Mouse (Mus musculus) natural killer cell, adult 2 months (primary cell): ENCODE data around the gene Rrbp1.

ENCODE experiments used
- DNase-seq, 2 experiments: peaks; one replicate each; pipeline ENCODE4 v3.0.0; 2022; ENCODE audit warnings: low spot score in 2 of 2

The Rrbp1 gene

DNA sequence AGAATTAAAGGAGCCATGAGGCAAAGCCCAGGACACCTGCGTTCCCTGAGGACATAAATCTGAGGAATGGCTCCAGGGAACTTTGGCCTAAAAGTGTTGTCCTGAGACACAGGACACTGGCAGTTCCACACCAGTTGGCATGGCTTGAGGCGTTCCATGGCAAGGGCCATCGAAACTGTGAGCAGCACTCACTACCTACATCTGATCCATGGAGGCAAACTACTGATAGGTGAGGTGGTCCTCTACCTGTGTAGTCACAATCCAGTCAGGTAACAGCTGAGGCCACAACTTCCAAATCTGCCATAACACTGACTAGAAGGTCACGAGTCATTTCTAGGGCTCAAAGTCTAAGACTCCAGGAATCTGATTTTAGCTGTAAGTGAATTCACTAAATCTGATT, 55.3 kb downstream of the Rrbp1 start:
- no peak for DNase-seq

DNA sequence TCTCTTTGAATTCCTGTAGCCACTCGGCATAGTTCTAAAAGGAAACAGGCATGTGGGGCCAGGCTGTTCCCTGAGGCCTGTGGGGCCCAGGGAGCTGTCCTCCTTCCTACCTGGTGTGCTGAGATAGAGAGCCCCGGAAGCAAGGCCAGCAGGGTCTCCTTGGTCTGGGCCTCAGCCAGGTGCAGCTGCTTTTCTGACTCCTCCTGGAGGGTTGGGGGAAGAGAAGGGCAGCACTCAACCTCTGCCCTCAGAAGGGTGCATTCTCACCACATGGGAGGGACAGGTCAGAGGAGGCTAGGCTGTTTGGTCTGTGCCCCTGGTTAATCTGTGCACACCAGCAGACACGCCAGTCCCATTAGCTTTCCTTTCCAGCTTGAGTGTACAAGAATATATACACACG, 56.1 kb downstream of the Rrbp1 start:
- DNase-seq = no peak

DNA sequence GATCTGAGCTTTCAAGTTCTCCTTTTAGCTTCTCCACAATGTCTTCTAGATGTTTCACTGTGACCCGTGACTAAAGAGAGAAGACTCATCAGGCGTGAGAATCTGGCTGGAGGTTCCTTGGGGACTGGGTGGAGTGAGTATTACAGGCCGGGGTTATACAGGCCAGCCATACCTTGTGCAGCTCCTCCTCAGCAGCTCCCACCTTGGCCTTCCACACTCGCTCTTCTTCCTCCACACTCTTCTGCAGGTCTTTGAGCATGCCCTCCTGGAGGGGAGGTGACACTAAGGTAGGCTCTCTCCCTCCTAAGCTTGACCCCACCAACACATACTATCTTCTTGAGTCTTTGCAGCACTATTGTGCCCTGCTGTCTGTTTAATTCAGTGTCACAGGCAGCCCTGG, 57.1 kb downstream of the Rrbp1 start:
- no peak for DNase-seq

DNA sequence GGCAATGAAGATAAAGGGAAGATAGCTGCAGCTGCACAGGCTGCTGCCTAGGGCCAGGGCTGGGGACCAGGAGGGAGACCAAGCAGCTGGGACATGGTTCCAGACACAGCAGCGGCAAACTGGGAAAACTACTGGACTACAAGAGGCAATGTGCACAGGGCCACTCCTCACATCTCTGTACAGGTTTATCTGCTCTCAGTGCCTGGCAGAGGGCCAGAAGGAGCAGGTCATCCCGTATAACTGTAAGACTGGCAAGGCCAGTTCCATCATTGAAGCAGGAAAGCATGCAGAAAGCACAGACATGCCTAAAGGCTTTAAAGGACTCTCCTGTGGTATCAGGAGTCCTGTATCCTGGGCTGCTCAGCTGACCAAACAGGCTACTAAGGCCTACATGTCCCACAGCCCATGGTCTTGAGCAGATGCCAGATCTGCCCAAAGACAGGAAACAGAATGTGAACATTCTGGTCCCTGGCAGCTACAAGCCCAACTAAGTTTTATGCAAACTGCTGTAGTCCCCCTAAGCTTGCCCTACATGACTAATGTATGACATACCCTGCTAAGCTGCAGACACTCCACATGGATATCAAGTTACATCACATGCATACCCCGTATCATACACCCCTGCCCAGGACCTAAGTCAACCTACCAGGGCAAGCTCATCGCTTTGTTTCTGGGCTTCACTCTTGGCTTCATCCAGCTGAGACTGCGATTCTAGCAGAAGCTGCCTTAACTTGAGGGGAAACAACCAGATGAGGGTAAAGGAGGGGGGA, 59.3 kb downstream of the Rrbp1 start:
- DNase-seq = no peak

DNA sequence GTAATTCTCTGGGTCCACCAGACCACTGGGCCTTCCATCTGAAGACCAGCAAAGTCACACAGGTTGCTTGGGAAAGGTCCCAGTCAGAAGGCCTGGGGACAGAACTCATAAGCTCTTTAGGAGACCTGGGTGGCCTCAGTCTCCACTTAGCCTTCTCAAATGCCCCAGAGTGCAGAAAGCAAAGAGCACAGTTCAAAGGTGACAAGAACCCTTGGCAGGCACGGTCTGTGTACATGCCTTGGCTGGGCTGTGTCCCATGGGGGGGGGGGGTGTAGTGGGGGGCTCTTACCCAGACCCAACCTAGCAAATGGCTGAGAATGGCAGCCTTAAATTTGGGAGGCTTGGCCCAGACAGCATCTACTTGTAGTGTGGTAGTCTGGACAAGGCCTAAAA, 60.0 kb downstream of the Rrbp1 start:
- no peak for DNase-seq

DNA sequence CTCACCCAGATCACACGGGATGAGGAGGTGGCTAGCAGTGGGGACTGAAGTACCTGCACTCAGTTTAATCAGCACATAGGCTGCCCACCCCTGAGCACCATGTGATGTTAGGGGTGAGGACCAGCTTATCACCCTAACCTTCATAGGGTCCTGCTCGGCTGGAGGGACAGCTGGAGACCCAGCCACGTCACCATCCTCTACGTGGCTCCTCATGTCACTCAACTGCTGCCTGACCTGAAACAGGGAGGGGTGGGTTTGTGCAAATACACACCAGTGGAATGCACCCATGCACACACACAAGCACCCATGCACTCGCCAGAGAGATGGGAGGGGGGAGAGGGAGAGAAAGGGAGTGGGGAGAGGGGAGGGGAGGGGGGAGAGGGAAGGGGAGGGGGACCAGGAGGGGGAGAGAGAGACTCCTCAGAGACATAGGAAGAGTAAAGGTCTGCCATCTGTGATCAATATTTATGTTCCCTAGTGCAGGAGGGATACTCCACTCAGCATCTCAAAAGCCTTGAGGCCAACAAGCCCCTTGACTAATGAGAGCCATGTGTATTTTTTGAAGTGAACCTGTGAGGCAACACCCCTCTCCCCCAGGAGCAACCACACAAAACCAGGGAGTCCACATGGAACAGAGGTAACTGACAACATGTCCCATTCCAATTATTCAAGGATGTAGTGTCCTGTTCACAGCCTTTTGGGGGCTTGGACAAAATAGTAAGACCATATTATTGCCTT, 60.6 kb downstream of the Rrbp1 start:
- no peak for DNase-seq

DNA sequence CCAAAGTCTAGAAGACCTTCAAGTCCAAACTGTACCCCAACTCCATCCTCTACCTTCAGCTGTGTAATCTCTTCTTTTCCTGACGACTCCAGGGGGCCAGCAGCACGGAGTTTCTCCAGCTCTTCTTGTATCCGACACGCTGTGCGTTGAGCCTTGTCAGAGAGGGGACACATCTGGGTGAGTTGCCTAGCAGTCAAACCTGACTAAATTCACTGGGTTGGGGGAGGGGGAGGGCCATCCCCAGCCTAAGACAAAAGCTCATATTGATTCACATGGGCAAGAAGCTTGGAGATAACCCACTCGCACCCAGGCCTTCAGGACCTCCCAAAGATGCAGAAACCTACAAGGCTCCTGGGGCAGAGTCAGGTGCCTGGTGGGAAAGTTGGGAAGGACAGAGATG, 61.8 kb downstream of the Rrbp1 start:
- no peak for DNase-seq

DNA sequence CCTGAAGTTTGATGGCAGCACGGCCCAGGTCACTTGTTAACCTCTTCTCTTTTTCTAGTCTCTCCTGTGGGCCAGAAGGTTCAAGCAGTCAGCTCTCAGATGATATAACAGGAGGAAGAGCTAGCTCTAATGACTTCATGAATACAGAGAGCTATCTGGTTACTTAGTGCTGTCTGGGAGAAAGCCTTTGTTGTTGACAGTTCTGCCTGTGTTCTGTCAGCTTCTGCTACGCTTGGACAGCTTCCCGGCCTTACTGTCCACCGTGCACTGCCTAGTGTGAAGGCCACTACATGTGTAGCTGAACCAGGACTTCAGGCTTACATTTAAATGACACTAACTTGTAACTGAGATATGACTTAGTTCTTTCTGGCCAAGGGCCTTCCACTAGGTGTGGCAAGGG, 62.6 kb downstream of the Rrbp1 start:
- no peak for DNase-seq

DNA sequence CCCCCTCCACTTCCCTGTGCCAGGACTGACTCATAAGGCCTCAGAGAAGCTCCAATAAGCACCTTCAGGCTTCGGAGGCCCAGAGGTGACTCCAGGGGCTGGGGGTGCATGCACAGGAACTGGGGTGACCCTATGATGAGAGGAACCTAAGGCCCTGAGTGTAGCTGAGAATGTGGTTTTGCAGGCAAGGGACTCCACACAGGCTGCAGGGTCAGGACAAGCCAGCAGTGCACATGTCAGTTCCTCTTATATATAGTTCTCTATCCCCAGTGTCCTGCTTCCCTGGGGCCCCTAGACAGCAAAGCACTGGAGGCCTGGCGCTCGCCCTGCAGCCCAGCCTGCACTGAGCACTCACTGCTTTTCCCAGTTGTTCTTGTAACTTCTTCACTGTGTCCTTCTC, 63.1 kb downstream of the Rrbp1 start:
- no peak for DNase-seq

DNA sequence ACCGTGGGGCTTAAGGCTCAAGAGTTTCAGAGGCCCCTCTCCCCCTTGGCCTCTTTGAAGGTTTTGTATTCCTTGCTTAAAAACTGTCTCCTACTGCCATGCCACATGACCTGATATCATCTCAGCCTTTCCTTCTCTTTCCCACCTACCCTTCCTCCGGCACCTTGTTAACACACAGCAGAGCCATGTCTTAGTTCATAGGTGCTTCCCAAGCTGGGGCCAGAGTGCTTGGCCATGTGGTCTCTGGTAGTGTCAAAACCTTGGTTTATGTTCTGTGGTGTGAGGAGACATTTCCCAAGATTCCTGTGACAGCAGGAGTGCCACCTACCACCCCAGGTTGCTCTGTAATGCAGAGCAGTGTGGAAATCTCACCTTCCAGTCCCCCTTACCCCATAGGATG, 64.7 kb downstream of the Rrbp1 start:
- no peak for DNase-seq

DNA sequence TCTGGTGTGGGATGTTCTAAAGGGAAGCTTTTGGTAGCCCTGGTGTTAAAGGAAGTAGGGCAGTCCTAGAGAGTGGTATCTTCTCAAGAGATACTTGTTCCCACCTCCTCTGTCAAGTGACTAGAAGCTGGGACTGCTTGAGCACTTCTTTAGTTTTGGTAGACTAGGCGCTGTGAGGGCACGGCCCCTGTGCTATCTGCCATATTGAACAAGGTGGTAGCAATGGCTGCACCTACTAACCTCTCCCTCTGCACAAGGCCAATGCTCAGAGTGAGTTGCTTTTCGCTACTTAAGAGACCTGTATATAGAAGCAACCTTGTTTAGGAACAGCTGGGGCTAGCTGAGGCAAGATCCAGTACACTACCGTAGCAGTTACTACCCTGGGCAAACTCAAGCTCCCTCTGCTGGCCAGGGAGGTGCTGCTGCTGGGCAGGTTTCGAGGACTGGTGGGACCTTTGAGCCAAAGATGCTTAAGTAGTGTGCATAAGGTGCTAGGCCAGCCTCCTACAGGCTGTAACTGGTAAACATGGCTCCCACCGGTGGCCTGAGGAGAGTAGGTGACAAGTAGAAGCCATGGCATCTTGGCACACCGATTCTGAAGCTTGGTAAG, 65.5 kb downstream of the Rrbp1 start:
- peak in 1 of 2 experiments; percentile 21 for DNase-seq

DNA sequence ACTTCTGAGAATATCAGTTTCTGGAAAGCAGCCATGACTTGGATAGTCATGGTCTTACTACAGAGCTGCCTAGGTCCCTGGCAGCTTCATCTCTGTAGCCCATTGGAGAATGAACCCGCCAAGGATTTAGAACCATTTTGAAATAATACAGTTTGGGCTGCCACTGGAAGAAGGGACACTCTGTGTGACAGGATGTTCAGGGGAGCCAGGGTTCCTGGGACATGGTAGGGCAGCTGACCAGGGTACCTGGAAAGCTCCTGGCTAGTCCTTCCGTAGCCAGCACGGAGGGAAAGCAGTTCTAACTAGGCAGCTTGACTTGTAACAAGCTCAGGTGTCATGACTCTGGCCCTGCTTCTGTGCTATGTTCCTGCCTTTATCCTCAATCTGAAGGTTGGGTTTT, 66.3 kb downstream of the Rrbp1 start:
- no peak for DNase-seq

DNA sequence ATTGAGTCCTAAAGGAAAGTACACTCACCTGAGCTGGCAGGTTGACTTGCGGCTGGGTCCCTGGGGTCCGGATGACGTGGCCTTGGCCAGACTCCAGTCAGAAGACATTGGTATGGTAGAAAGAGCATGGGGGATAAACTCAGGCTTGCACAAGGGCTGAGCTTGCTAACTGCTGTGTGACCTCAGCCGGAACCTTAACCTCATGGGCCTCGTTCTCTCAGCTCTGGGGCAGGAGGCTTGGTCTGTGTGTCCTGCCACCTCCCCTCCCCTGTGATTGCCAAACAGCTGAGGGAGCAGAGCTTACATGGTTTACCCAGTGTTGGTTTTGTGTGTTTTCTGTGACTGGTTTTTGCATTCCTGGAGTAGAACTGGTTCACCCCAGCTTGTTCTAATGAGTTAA, 70.7 kb downstream of the Rrbp1 start:
- no peak for DNase-seq

DNA sequence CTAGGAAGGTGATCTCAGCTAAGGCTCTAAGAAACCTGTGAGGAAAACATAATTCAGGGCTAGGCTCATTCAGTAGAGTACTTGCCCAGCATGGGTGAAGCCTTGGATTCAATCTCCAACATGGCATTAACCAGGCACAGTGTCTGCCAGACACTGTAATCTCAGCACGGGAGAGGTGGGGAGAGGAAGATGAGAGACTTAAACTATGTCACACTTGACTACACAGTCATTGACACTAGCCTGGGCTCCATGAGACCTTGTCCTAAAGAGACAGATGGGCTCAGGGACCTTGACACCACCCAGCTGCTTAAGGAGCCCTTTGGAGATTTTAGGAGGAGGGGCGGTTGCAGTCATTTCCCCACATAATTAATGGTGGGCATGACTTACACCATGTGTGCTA, 73.2 kb downstream of the Rrbp1 start:
- DNase-seq = no peak

DNA sequence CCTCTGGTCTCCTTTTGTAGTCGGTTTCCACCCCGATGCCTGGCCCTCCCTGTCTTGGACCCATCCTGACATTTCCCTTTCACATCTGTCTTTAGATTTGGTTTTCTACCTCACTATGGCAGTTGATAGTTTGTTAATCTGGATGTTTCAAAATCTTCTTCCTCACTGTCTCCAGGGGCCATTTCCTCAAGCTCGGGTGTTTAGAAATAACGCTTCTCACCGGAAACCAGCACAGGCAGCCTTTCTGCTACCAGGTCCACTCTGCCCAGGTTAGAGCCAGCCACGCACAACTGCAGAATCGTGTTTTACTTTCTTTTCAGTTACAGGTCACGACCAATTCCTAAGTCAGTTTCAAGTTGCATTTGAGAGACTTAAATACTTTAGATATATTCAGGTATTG, 76.6 kb downstream of the Rrbp1 start:
- no peak for DNase-seq

DNA sequence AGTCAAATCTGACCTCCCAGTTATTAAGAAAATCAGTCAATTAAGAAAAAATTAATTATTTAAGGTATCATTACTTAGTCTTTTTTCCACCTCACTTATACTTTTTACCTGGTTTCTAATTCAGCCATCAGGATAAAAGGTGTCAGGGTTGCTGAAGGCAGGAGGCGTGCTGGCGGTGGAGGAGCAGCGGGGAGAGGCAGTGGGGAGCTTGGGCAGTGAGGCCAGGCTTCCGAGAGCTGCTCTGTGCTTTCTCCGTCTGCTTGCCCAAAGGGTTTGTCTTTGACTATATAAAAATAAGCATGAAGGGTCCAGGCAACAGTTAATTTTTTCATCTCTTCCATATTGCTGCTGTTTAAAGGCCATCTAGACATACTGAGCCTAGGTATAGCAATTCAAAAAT, 77.5 kb downstream of the Rrbp1 start:
- no peak for DNase-seq

DNA sequence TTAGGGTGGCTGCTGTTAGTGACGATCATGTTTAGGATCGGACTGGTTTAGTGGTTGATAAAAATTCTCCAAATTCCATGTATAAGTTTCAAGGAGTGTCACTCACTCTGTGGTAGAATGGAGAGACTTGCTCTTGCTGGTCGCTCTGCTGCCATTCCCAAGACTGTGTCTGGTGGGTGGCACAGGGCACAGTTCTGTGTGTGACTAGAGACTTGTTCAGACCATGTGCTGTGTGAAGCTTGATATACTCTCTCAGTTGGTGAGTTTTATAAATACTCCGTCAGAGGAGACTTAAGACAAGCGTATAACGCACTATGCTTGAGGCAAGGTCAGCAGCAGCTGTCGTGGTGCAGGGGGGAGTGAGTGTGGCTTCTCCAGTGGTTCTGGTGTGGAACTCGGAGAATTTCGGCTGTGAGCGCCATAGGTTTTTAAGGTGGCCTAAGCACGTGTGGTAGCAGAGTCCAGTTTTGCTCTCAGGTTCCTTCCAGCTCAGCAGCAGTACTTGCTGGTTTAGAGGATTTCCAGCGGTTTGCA, 78.7 kb downstream of the Rrbp1 start:
- DNase-seq = no peak

DNA sequence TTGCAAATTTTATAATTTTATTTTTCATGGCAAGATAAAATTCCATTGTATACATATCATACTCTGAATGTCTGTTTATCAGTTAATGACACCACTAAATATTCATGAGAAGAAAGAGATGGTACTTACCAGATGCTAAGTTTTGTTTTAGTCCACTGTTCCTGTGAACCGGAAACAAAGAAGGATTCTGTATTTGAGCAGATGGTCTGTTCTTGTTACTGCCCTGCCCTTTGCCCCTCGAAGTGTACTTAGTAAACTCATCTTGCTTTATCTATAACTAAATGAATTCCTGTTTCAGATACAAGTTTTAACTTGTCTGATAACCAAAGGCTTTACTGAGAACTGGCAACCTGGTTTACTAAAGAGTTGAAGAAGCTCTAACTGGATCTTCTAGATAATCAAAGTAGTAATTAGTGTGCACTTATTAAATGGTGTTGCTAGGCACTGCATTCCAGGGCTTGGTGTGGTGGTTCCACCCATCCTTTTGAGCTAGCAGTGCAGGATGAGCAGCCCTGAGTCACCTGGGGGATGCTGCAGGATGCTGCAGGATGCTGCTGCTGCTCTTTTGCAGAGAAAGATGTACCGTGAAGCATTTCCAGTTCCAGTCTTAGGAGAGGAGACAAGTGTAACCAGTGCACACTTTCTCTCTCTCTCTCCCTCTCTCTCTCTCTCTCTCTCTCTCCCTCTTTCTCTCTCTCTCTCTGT, 81.3 kb downstream of the Rrbp1 start:
- no peak for DNase-seq

DNA sequence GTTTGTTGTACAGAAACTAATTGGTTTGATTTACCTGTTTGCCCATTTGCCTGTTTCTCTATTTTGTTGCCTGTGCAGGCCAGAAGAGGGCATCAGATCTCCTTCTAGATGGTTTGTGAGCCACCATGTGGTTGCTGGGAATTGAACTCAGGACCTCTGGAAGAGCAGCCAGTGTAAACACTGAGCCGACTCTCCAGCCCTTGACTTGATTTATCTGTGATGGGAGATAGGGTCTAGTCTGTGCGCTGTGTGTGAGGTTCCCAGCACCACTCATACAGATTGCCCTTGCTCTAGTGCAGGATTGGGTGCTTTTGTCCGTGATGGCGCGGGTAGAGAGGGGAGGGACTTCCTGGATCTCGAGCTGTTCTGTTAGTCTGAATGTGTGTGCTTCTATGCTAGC, 85.2 kb downstream of the Rrbp1 start:
- no peak for DNase-seq

DNA sequence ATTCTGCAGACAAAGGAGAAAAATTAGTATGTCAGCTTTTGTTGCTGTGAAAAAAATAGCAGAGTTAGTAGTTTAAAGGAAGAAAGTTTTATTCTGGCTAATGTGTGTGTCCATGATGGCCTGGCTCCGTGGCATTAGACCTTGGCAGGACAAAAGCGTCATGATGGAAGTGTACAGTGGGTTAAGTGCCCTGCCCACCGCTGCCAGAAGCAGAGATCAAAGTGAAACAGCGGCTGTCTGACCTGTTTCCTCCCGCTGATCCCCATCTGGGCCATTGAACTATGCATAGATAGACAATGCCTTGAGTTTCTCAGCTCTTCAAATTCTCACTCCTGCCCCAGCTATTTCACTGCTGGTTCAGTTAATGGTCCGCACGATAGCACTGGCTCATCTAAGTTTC, 87.0 kb downstream of the Rrbp1 start:
- no peak for DNase-seq

DNA sequence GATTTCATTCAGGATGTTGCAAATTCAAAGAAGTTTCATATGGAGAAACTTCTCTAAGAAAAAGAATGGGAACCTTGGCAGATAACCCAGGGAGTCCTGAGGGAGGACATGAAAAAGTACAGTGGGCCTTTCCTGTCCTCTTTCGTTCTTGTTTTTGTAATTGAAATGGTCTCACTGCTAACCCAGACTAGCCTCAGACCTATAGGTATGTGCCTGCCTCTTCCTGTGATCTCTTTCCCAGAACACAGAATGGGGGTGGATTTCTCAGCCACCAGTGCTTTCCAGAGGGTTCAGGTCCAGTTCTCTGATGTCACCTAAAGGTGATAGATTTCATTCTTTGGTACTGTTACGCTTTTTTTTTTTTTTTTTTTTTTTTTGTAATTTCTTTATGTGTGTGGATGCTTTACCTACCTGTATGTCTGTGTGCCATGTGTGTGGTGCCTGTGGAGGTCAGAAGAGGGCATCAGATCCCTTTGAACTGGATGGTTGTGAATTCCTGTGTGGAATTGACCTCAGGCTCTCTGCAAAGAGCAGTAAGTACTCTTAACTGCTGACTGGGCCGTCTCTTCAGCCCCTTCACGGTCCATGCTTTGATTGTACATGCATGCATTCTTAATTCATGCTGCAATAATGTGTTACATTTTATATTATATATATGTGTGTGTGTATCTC, 92.1 kb downstream of the Rrbp1 start:
- DNase-seq = no peak

DNA sequence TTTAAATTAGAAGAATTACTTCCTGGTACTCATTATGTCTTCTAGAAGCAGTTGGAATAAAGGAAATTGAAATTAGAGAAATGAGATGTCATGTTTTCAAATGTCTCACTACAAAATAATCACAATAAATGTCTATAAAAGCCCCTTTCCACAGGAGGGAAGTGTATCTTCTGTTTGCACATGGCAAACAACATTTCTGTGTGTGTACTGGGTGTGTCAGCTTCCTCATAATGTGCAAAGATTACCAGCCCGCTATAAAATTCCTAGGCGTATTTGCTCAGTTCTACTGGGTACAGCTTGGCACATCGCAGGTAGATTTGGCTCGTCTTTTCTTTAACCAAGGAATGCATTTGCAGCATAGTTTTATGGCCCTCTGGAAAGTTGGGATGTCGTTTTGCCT, 93.4 kb downstream of the Rrbp1 start:
- no peak for DNase-seq
